Mouse (Mus musculus) mesoderm, embryonic 11.5 days (tissue): ENCODE measurements around the gene Dgkz.

Source experiments
- DNase-seq: peaks from one replicate; pipeline ENCODE4 v3.0.0-alpha.2; 2012; ENCODE audit warnings: low read depth, low spot score

The Dgkz gene

DNA sequence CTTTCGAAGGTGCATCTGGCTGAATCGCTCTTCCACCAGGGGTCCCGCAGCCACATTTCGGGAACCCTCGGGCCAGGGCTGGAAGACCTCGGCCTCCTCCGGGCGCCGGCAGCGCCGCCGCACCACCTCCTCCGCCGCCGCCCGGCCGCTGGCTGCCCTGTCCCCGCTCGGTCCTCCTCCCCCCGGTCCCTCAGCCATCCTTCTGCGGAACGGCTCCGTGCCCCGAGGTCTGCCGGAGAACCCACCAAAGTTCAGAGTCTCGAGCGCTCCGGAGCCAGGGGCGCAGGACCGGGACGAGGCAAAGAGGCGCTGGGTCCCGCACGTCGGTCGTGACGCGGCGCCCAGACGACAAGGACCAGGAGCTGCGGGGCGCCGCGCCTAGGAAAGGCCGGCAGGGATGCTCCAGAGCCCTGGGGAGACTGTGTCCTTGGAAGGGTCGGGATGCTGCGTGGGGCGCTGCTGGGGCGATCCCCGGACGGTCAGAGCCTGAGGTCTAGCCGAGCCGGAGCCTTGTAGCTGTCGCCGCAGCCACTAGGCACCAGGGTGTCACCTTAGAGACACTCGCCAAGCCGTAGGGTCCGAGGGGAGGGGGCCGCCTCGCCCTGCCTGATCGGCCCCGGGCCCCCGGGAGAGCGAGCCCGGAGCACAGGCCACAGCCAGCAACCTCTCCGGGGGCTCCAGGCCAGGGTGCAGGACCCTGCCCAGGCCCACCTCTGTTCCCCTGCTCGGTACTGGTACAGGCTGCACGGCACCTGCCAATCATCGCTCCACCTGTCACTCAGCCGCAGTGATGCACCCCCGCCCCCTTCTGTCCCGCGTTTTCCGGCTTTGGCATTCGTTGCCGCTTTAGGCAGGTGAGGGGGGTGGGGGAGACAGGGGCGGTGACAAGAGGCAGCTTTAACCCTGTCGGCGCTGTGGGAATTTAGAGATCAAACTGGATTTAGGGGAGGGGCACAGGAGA lies at the start of gene Dgkz:
Gene Dgkz (minus strand): TSS at position 284 of the 961 bp plus-strand sequence.
- DNase-seq = no peak

DNA sequence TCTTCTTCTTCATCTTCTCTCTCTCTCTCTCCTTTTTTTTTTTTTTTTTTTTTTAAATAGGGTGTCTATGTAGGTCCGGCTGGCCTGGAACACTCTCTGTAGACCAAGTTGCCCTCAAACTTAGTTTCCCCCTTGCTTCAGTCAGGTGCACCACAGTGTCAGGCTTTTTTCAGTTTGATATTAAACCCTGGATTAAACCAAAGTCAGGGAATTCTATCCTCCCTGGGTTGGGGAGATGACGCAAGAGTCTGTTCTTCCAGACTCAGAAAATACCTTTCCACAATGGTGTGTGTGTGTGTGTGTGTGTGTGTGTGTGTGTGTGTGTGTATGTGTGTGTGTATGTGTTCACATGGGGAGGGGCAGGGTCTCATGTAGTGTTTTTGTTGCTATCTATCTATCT lies 49.5 kb upstream of the Dgkz start:
- no peak for DNase-seq

DNA sequence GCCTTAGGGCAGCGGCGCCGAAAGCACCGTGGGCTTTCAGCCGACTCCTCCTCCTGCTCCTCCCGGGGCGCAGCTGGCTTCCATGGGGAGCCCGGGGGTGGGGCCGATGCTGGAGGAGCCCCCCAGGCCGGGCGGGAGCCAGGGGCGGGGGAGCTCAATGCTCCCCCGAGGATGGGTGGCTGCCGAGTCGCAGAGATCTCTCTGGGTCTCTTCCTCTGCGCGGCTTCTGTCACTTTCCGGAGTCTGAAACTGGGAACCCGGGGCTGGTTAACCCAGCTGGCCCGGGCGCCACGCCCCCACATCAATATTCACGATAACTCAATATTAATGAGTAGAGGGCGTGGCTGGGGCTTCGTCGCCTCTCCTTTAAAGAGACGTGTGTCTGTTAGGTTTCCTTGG lies 48.6 kb upstream of the Dgkz start, which contains the start of gene Creb3l1:
Gene Creb3l1 (minus strand): TSS at position 229 of the 399 bp plus-strand sequence.
- peak; percentile 71 for DNase-seq

DNA sequence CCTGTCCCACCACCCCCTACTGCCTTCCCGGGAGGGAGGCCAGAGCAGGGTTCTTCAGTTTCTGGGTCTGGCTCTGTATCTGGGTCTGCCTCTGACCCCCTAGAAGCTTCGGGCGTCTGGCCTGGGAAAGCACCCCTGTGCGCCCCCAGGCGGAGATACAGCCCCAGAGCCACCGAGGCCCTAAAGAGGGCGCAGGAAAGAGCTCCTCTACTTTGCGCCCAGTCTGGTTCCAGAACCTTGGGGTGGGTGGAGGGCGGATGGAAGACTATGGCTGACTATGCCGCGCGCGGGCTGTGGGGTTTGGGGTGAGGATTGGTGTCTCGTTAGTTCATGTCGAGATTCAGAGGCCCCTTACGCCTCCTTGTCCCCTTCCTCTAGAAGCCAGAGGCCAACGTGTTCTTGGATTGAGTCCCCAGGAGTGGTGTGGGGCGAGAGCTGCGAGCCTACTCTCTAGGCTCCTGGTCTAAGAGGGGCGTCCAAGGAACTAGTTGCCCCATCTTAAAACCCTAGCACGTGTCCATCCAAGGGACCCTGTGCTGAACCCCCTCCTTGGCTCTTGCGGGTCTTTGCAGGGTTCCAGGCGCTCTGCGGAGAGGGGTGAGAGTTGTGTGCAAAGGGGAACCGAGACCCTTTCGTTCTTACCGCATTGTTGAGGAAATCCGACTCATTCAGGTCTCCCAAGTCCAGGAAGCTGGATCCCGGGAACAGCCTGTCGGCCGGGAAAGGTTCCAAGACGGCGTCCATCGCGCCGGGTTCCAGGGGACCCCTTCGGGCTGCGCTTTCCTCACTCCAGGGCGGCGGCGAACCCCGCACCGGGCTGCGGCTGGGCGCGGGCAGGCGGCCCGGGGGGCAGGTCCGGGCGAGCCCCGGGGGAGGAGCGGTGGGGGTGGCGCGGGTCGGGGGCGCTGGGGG lies 48.0 kb upstream of the Dgkz start:
- peak; percentile 21 for DNase-seq

DNA sequence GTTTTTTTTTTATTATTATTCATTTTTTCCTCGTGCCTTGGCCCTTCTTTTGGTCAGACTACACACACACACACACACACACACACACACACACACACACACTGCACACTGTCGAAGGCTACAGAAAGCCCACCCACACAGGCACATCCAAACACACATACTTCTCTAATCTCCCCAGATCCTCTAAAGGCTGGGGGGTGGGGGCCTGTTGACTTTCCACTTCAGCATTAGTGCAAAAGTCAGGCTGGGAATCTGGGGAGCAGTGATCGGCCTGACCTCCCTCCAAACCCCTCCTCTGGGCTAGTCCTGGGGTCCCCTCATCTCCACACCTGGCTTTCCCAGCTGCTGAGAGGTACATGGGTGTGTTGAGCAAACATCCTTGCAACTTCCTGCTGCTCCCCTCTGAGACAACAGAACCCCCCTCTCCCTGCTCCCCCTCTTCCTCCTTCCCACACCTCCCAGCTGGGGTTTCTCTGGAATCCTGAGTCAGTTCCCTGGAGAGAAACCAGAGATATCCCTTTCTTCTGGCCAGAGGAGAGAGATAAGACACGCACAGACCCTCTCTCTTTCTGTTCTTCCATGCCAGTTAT lies 45.1 kb upstream of the Dgkz start:
- no peak for DNase-seq

DNA sequence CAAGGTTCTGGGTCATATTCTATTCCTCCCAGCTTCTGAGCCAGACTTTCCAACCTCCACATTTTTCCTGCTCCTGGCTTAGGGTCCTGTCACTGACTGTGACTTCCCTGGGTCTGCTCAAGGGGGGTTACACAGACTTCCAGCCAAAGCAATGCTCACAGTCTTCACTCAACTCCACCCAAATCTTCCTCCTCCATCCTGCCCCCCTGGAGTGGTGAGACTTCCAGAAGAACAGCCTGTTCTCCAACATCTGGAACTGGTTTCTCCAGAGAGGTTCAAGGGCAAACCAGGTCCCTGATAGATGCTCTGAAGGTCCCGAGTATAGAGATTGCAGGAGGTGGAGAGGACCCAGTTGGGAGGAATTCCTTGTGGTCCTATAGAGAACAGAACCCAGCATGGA lies 41.8 kb upstream of the Dgkz start:
- no peak for DNase-seq

DNA sequence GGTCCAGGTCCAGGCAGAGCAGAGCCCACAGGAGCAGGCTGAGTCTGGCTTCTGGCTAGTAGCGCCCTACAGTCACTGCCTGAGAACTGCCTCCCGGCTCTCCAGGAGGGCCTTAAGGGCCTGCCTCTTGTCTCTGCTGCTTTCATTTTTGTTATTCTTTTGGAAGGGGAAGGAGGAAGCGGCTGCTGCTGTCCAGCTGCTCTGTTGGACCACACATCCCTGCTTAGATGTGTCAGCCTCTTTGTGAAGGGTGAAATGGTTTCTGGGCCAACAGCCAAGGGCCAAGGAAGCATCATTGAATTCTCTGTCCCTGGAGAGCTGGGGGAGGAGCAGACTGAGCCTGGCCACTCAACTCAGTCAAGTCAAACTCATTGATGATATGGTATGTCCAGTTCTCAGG lies 41.3 kb upstream of the Dgkz start:
- DNase-seq = no peak

DNA sequence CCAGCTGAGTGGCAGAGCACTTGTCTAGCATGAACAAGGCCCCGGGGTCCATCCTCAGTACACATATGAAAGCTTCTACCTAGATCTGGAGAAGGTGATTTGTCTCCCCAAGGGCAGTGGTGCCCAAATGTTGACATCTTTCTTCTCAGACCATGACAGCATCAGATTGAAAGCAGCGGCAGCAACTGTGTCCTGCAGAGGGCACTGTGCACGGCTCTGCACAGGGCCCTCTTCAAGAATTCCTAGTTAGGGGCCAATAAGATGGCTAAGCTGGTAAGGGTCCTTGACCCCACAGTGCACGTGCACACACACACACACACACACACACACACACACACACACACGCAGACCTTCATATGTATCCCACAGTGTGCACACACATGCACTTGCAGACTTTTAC lies 39.2 kb upstream of the Dgkz start:
- no peak for DNase-seq

DNA sequence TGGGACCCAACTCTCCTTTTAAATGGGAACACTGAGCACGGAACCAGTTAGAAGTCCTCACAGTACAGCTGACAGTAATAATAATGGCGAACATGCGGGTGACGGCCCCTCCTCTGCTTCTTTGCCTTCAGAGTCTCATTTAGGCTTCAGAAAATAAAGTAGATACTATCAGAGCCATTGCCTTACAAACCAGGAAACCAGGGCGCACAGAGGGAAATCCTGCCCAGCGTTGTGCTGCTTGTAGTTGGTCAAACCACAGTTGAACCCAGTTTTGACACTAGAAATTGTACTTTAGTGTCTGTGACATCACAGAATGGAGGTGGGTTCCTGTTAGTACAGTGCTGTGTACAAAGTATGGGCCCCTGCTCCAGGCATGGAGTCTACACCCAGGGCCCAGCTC lies 38.6 kb upstream of the Dgkz start:
- DNase-seq = no peak

DNA sequence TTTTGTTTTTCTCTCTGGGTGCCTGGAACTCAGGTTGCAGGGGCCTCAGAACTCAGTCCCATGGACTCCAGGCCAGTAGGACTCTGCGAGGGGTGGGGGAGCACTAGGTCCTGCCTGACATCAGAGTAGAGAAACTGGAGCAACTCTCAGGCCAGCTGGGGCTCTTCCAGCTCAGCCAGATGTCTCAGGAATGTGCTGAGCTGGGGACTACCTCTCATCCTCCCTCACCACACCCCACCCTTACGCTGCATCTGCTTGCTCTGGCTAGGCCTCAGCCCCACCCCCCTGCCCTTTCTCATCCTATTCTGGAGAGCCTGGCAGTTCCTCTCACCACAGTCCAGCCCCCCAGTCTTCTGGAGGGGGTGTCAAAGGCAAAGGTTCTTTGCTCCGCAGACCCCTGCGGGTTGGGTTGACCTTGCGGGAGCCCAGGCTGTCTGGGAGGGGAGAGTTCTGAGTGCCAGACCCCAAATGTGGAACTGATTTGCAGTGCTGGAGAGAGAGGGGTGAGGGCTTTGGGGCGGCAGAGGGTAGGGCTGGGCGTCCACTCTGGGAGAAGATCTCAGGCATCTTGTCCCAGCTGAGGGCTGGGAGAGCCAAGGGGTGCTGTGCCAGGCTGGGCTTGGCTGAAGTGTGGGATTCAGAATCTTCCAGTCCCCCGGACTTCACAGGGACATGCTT lies 37.2 kb upstream of the Dgkz start:
- peak; percentile 74 for DNase-seq

DNA sequence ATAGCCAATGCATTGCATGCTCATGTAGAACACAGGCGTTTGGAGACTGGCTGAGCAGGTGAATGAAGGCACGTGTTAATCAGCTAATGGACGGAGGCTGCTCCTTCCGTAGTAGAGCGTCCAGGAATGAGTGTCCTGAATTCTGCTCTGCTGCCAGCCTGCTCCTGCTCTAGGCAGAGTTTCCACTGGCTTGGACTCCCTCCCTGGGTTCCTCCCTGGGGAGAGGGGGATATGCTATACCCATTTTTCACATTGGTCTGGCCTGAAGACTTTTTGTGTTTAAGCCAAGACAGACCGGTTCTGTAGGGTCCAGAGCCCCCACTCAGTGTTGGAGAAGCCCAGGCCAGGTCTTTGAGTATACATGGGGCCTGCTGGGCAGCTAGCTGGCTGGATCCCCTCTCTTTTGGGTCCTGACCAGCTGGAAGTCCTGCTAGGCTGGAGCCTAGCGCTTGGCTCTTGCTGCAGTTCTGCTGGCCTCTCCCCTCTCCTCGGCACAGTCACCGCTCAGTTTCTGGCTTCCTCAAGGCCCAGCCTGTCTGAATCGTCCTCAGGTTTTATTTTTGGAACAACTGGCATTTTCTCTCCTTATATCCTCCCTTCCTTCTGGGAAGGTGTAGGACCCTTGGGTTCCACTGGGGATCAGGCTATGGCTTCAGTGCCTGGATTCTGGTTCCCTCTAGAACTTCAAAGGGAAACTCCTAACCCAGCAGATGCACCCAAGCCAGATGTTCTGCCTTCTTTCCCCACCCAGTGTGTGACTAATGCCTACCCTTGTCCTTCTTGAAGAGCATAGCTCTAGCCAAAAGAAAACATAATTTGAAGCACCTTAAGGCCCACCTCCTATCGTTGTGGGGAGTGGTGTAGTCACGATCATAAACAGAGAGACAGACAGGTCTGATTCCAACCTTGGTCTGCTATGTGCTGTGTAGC lies 36.0 kb upstream of the Dgkz start:
- DNase-seq = no peak

DNA sequence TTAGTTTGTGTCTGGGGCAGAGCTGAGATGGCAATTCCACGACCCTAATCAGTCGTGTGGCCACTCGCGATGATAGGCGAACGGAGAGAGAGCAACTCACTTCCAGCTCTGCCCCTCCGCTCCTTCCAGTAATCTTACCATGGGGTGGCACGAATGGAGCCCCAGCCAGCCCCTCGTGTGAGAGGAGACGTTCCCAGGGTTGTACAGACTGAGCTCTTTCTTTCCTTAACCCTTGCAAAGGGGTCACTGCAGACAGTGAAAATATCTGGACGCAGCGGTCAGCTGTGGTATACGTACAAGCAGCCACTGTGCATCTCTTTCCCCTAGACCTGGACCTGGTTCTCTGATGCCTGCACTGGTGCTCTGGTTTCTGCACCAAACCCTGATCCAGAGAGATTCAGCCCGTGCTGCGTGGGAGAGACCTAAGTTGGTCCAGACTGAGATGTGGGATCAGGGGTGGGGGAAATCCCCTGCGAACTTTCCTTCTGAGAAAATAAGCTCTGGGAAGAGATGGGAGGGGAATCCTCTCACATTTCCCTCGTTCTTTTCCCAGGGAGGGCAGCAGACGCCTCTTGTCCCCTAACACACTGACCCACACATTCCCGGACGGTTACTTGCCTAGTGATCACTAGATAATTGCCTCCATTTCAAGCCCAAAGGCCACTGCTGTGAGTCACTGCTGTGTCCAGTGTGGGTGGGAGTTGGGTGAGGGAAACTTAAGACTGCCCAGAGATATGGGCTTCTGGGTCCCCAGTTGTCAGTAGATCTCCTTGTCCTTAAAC lies 33.1 kb upstream of the Dgkz start:
- DNase-seq = no peak

DNA sequence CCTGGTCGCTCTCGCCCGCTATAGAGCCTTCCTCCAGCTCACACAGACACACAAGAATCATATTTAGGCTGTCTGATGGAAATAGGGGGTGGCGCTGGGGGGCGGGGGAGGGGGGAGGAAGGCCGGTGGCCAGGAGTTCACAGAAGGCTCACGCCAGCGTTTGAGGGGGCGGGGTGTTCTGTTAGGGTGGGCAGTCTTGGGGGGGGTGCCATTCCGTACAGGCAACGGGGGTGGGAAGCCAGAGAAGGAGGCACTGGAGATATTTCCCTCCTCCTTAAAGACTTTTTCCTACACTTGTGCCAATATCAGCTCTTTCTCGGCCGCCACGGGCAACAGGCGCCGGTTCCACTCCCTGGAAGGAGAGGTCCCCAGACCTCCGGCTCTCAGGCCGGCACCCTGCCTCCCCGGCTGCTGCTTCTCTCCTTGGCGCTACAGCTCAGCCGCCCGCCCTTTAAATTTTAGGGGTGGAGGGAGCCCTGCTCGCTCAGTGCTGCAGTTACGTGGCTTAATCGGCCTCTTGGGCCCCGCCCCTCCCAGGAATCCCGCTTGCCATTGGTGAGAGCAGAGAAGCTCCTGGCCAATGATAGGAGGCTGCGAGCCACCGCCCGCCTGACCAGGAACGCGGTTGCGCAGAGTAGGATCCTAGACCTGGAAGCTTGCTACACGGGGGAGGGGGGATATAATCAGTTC lies 32.4 kb upstream of the Dgkz start:
- DNase-seq = peak; percentile 97

DNA sequence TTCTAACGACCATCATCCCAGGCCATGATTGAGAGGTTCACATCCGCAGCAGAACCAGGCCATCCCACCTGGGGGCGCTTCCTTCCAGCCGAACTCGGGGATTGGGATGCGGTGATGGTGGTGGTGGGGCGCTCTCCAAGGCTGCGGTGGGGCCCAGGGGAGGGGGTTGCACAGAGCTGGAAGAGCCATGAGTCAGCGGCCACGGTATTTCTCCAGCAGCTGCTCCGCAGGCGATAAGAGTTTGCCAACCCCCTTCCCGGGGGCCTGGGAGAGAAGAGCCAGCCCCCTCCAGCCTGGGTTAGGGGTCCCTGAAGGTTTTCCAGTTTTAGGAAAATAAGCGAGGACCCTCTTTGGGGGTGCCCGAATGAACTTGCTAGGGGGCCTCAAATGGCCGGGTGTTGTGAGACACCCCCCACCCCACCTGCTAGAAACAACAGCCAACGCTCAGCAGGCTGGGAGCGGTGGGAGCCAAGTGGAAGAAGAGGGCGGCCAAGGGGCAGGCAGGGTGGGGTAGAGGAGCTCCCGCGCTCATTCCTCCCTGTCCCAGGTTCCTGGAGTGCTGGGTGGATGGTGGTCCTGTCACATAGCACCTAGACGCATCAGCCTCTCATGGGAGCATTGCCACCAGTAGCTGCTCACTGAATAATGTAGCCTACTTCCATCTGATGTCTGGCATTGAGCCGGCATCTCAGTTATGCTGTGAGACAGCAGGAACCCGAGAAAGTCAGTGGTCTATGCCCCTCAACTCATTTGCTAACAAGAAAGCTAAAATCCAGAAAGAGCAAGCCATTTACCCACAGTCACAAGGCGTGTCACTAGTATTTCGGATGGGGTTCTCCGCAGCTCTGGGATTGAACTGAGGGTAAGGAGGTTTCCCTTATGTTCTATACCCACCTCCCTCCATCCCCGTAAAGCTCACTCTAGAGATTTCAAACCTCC lies 31.6 kb upstream of the Dgkz start:
- DNase-seq = peak; percentile 74

DNA sequence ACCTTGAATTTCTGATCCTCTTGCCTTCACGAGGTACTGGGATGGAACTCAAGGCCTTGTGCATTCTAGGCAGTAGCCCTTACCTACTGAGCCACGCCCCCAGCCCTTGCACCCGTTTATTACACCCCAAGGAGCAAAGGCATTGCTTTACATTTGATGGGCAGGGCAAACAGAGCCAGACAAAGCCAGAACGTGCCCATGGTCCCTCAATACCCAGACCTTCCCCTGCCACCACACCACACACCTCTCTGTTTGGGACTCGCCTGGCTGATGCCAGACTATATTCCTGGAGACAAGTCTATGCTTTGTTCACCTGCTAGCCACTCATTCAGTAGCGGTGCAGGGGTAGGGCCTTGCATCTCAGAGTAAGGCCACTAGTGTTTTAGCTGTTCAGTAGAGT lies 30.8 kb upstream of the Dgkz start:
- no peak for DNase-seq

DNA sequence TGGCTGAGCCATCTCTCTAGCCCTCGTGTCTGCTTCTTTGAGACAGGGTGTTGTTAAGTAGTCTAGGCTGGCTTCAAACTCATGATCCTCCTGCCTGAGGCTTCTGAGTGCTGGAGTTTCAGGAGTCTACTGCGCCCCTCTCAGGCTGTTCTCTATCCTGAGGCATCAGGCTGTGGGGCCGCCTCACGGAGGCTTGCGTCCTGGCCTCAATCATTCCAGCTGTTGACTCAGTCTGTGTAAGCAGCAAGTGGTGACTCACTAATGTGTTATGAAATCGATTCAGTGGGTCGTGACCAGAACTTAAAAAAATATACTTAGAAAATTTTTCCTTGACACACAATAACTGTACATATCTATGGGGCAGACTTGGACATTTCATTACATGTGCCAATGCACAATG lies 29.0 kb upstream of the Dgkz start:
- DNase-seq = no peak

DNA sequence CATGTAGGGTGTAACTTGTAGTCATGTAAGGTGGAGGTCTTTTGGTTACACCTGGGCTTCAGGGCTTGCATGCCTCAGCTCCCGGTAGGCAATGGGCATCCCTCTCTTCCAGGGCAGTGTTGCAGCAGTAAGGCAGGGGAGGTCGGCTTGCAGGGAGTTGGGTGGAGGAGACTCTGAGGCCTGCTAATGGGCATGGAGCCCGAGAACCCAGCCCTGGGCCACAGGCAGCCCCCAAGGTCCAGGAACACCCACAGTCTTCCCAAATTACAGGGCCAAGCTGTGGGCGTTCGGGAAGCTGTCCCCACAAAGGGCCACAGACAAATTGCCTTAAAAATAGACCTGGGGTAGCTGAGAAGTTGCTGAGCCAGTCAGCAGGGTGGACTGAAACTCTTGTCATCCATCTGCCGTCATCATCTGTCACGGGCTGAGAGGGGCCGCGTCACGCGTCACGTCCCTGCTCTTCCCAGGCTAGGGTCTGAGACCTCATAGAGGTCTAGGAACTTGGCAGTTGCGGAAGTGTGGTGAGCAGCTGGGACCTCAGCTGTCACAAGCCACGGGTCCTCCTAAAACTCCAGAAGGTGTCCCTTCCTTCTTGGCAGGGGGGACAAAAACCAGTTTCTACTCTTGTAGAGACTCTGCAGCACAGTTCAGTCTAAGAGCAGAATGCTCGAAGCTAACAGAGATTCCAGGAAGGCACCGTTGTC lies 22.4 kb upstream of the Dgkz start:
- DNase-seq = no peak
